Mouse (Mus musculus) kidney, adult 2 months (tissue): Measurements from ENCODE around the gene Phyhd1. TPM values are rescaled to one million over a fixed set of nuclear protein-coding genes. Genes with fewer than 3 reads are reported as not detected.

Experiments used
- DNase-seq: peaks from one replicate; pipeline ENCODE4 v3.0.0; 2021
- H3K27ac ChIP-seq: fragments of 200-500 bp; 2 replicates; pipeline ENCODE4 v1.5.1; 2012; ENCODE audit warnings: low read depth, low read length, control low read depth, inconsistent platforms; ENCODE audit not compliant: insufficient read depth
- H3K27me3 ChIP-seq: fragments of 200-500 bp; replicated peaks from 2 replicates; pipeline ENCODE4 v1.6.1; 2012; ENCODE audit warnings: mild to moderate bottlenecking, moderate library complexity, low read length, inconsistent platforms; ENCODE audit not compliant: control insufficient read depth, insufficient read depth
- H3K36me3 ChIP-seq: fragments of 200-500 bp; 2 replicates; pipeline ENCODE4 v1.6.1; 2012; ENCODE audit warnings: mild to moderate bottlenecking, moderate library complexity, low read length, inconsistent platforms; ENCODE audit not compliant: control insufficient read depth, insufficient read depth
- H3K4me1 ChIP-seq: fragments of 200-500 bp; 2 replicates; pipeline ENCODE4 v1.6.1; 2011; ENCODE audit warnings: low read length; ENCODE audit not compliant: control insufficient read depth, insufficient read depth
- H3K4me3 ChIP-seq: fragments of 200-500 bp; 2 replicates; pipeline ENCODE4 v1.5.1; 2011; ENCODE audit warnings: mild to moderate bottlenecking, low read depth, low read length, control low read depth; ENCODE audit not compliant: insufficient read depth
- CTCF ChIP-seq: fragments of 200-500 bp; conservative IDR thresholded peaks from 2 replicates; pipeline ENCODE4 v1.5.1; 2011; ENCODE audit warnings: low read depth, mild to moderate bottlenecking, control low read depth, low read length, moderate library complexity, mixed read lengths; ENCODE audit not compliant: insufficient read depth, insufficient read length
- POLR2A ChIP-seq: fragments of 200-500 bp; IDR thresholded peaks from one replicate; pipeline ENCODE4 v1.6.1; 2011; ENCODE audit warnings: low read depth, low read length, control low read depth
- WGBS: fragments of 180-500 bp; shearing (Covaris S2); methylation state at CpG from one replicate; pipeline ENCODE4 v1.1.7; 2018; 5-methylcytosine and 5-hydroxymethylcytosine counted together
- polyA plus RNA-seq: library from polyadenylated mRNA; depleted of rRNA; stranded (reverse); fragments of >200 nt; gene quantifications from 2 replicates; pipeline ENCODE4 v1.2.3, GENCODE M21; 2012; rRNA removed

Phyhd1 gene
- 117 and 130 TPM in 2 replicates for polyA plus RNA-seq

DNA sequence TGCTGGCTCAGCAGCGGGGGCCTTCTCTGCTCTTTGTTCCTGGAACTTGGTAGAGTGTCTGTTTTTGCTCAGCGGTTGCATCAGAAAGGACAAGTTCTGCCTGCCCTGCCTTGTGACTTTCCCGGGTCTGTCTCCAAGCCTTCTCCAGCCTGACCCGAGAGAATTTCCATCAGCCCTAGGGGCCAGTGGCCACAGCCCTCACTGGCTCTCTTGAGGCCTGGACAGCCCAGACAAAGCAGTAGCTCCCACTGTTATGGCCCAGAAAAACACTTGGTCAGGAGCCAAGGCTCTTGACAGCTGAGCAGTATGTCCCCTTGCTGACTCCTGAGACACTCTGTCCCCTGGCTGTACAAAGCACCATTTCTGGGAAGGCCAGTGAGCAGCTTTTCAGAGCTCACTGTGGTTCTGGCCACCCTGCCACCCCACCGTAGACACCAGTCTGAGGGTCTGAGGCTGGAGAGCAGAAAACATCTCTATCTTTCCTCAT is at the start of gene Phyhd1:
Gene Phyhd1, plus strand, starts transcription at position 437 of the 487 bp plus-strand sequence.
- WGBS = 13% methylated on average over 5 of the region's 5 CpGs
- H3K4me1 ChIP-seq = peaks cover 55% of the 10 kb centered on the region
- peak within 1 kb of the TSS; percentile 39 for H3K4me3 ChIP-seq
- peak within 1 kb of the TSS; percentile 93 for H3K27ac ChIP-seq
- TF ChIP-seq POLR2A (no peak), CTCF (0 out of 2 replicates have a peak, but pooled peaks have one; percentile 6)
- peak; percentile 95 for DNase-seq
- no peaks in the 10 kb centered on the region for H3K27me3 ChIP-seq
- no peaks in the 10 kb centered on the region for H3K36me3 ChIP-seq

DNA sequence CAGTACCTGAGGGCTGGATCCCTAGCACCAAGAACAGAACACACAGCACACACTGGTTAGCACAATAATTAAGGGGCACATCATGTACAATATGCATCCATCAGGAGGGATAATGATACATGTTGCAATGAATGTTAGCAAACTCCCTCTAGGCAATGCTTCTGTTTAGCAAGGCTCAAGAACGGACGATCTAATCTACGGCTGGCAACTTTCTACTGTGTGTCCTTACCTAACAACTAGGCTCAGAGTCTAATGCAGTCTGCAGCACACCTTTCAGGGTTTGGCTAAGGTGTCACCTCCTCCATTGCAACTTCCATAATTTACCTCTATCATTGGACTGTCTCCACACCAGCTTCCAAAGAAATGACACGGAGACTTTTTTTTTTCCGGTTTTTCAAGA is 49.7 kb upstream of the Phyhd1 start:
- 91% methylated on average over 5 of the region's 5 CpGs for WGBS
- no peak for DNase-seq

DNA sequence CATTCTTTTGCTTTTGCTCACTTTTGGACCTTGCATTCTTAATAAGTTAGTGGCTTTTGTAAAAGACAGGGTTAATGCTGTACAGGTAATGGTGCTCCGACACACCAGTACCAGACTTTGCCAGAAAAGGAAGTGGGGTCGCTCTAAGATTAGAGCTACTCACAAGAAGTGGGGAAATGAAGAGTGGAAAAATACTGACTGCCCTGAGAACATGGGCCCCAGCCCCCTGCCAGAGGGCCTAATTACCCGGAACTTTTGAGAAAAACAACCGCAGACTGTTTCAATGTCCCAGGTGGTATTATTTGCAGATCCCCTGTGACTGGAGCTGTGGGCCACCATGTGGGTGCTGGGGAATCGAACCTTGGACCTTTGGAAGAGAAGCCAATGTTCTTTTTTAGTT is 30.4 kb upstream of the Phyhd1 start:
- WGBS = 42% methylated on average over 5 of the region's 5 CpGs
- H3K36me3 ChIP-seq = no peaks in the 10 kb centered on the region
- TF ChIP-seq POLR2A (no peak), CTCF (no peak)
- no peak overlapping the region for H3K27ac ChIP-seq
- DNase-seq = no peak
- H3K27me3 ChIP-seq = no peaks in the 10 kb centered on the region
- H3K4me3 ChIP-seq = no peak overlapping the region
- H3K4me1 ChIP-seq = peaks cover 17% of the 10 kb centered on the region; the same call in 1 of the 2 replicates

More for the DNA sequence above, 49.7 kb upstream of the Phyhd1 start:
- H3K4me3 ChIP-seq = no peak overlapping the region
- no peaks in the 10 kb centered on the region for H3K36me3 ChIP-seq
- TF ChIP-seq CTCF = no peak
- no peak for TF ChIP-seq POLR2A
- no peaks in the 10 kb centered on the region for H3K27me3 ChIP-seq
- H3K27ac ChIP-seq = no peak overlapping the region
- H3K4me1 ChIP-seq = peaks cover 3% of the 10 kb centered on the region; the same call in 1 of the 2 replicates

DNA sequence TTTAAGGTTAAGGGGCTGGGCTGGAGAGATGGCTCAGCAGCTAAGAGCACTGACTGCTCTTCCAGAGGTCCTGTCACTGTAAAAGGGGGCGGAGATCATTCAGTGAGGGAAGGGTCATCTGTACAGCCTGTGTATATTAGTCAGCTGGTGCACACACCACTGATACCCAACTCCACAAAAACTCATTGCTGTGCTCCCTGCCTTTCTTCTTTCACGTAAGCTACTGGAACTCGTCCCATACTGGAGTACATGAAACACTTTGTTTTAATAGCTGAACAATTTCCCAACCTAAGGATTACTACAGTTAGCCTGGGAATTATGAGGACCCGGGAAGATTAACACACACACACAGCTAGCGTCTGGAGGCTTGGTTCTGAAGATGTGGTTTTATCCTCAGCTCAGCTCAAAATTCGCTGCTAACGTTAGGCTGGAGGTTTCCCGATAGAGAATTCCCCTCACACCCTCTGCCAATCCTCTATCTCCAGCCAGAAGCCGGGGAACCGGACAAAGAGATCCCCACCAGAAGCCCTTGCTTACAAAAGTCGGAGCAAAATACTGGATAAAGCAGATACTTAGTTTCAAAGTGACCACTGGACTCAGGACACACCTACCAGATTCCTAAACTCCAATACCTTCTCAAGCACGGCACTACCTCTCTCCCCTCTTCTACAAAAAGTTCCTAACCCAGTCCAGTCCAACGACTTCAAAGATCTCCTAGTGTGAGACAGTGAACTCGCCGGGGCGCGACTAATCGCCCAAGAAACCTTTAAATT is 29.4 kb upstream of the Phyhd1 start:
- H3K27ac ChIP-seq = peak overlapping the region; percentile 74
- H3K27me3 ChIP-seq = no peaks in the 10 kb centered on the region
- 2% methylated on average over 18 of the region's 18 CpGs for WGBS
- H3K36me3 ChIP-seq = 0 out of 2 replicates have a peak, but pooled peaks cover 2% of the 10 kb centered on the region
- TF ChIP-seq POLR2A = no peak
- no peak for TF ChIP-seq CTCF
- DNase-seq = no peak
- H3K4me1 ChIP-seq = peaks cover 17% of the 10 kb centered on the region; the same call in 1 of the 2 replicates
- H3K4me3 ChIP-seq = peak overlapping the region; percentile 70

DNA sequence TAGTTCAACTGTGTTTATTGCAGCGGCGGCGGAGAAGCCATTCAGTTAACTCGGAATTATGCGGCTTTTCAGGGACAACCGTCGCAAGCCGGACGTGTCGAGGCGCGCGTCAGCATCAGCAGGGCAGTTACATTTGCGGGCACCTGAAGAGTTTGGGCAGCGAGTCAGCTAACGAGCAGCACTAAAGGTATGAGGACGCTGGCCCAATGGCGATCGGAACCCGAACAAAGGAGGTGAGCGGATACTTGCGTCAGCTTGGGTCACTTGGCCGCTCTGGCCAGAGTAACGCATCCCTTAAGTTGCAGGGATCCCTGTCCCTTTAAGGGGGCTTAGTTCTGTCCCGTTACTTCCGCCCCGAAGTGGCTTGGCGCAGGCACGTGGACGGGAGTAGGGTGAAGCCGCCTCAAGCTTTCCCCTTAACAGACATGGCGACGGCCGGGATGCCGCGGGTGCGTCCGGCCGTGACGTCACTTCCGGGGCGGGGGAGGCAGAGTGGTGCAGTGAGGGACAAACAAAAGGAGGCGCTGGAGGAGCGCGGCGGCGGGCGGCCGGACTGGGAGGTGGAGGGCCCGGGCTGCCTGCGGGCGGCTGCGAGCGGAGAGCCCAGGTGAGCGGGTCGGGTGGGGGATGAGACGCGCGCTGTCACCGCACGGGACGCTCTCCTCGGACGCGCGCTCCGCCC is 28.7 kb upstream of the Phyhd1 start, which contains the start of gene Lrrc8a:
Gene Lrrc8a, plus strand, starts transcription at position 517 of the 682 bp plus-strand sequence.
- Histone ChIP-seq H3K36me3 (0 out of 2 replicates have a peak, but pooled peaks cover 2% of the 10 kb centered on the region), H3K27me3 (no peaks in the 10 kb centered on the region), H3K4me1 (peaks cover 17% of the 10 kb centered on the region; the same call in 1 of the 2 replicates), H3K27ac (peak within 1 kb of the TSS; percentile 94), H3K4me3 (peak within 1 kb of the TSS; percentile 93)
- DNase-seq = peak; percentile 100
- under 1% methylated on average over 67 of the region's 67 CpGs for WGBS
- TF ChIP-seq CTCF (peak; percentile 32; the same call in 1 of the 2 replicates), POLR2A (no peak)

DNA sequence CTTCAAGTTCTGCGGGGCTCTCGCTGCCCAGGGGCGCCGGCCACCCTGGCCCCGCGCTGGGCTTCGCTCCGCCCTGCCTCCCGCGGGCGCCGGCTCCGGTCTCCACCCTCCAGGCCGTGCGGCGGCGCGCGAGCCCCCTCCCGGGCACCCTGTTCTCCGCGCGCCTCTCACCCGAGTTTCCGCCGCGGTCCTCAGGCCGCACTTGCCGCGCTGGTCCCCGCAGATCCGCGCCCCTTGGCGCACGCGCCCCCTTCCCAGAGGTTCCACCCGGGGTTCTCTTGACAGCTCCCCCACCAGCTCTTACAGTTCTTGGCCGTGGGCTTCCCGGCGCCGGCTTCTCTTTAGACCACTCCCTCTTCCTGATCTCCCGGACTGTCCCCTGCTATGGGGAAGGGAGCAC is 28.1 kb upstream of the Phyhd1 start:
- TF ChIP-seq POLR2A (no peak), CTCF (no peak)
- under 1% methylated on average over 41 of the region's 42 CpGs for WGBS
- Histone ChIP-seq H3K4me3 (peak overlapping the region; percentile 93), H3K27me3 (no peaks in the 10 kb centered on the region), H3K36me3 (0 out of 2 replicates have a peak, but pooled peaks cover 2% of the 10 kb centered on the region), H3K27ac (peak overlapping the region; percentile 94), H3K4me1 (peaks cover 17% of the 10 kb centered on the region; the same call in 1 of the 2 replicates)
- peak; percentile 83 for DNase-seq
